In the genomic region with DNA sequence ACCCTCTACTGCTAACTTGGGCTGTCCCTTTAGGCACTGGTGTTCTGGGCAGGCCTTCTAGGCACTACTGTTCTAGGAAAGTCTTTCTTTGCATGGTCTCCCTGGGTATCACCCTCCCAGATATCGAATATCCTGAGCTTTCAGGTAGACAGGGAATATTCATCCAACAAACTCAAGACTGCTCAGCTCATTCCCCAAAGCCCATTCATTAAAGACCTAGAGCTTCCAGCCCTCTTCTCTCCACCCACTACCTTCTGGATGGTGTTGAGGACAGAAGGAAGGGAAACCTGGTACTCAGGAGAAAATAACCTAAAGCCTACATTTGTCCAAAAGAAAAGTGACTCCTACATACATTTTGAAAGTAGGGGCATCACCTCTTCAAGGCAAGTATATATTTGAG, we compare ENCODE assay signal across 32 mouse cellular contexts.
"Had no signal": no experiment of that assay in that cellular context is flagged by ENCODE, and none has a peak within 500 bp of the region (broad histone marks: within the 10 kb centered on the region; RNA-seq: fewer than 3 reads in every experiment).

No protein-coding gene starts in this region.

- ATAC-seq: liver, postnatal 0 days; lung, postnatal 0 days; midbrain, embryonic 13.5 days; midbrain, embryonic 15.5 days; midbrain, embryonic 16.5 days had no signal

- H3K4me3 ChIP-seq: limb, embryonic 10.5 days; limb, embryonic 12.5 days; limb, embryonic 13.5 days; limb, embryonic 15.5 days; liver, embryonic 12.5 days; liver, embryonic 13.5 days; liver, embryonic 15.5 days; lung, embryonic 15.5 days; megakaryocyte, embryonic 14.5 days; midbrain, embryonic 10.5 days; midbrain, embryonic 12.5 days; midbrain, embryonic 13.5 days; midbrain, embryonic 15.5 days; myocyte; neural tube, embryonic 12.5 days had no signal

- H3K9ac ChIP-seq: limb, embryonic 12.5 days; limb, embryonic 13.5 days; limb, embryonic 15.5 days; liver, embryonic 12.5 days; liver, embryonic 13.5 days; liver, embryonic 14.5 days; liver, embryonic 15.5 days; liver, postnatal 0 days; lung, embryonic 14.5 days; lung, embryonic 15.5 days; midbrain, embryonic 12.5 days; midbrain, embryonic 13.5 days; midbrain, embryonic 15.5 days; neural tube, embryonic 12.5 days had no signal

- H3K4me1 ChIP-seq: limb, embryonic 12.5 days; limb, embryonic 13.5 days; limb, embryonic 15.5 days; liver, embryonic 12.5 days; liver, embryonic 13.5 days; liver, embryonic 15.5 days; lung, embryonic 15.5 days; megakaryocyte, embryonic 14.5 days; midbrain, embryonic 10.5 days; midbrain, embryonic 12.5 days; midbrain, embryonic 13.5 days; midbrain, embryonic 15.5 days; neural tube, embryonic 12.5 days had no signal

- H3K4me2 ChIP-seq: limb, embryonic 12.5 days; limb, embryonic 13.5 days; limb, embryonic 15.5 days; liver, embryonic 11.5 days; liver, embryonic 12.5 days; liver, embryonic 13.5 days; liver, embryonic 15.5 days; lung, embryonic 14.5 days; lung, embryonic 15.5 days; midbrain, embryonic 11.5 days; midbrain, embryonic 12.5 days; midbrain, embryonic 13.5 days; midbrain, embryonic 15.5 days; neural tube, embryonic 12.5 days had no signal

- DNase-seq: left cerebral cortex, postnatal 4 days; liver; liver, embryonic 13.5 days; liver, postnatal 0 days; lung, adult 18-20 months; lung, adult 2 months; lung, embryonic 14.5 days; lung, postnatal 10 days; lung, postnatal 14 days; lung, postnatal 36 days; lung, postnatal 4 days; midbrain, embryonic 14.5 days had no signal

- H3K9me3 ChIP-seq: limb, embryonic 10.5 days; limb, embryonic 12.5 days; limb, embryonic 13.5 days; limb, embryonic 15.5 days; liver, embryonic 12.5 days; liver, embryonic 13.5 days; liver, embryonic 15.5 days; lung, embryonic 15.5 days; megakaryocyte, embryonic 14.5 days; midbrain, embryonic 10.5 days; midbrain, embryonic 12.5 days; midbrain, embryonic 13.5 days; midbrain, embryonic 15.5 days; neural tube, embryonic 12.5 days had no signal

- H3K27ac ChIP-seq: limb, embryonic 10.5 days; limb, embryonic 12.5 days; limb, embryonic 13.5 days; limb, embryonic 15.5 days; liver, embryonic 12.5 days; liver, embryonic 13.5 days; liver, embryonic 14.5 days; liver, embryonic 15.5 days; lung, embryonic 15.5 days; macrophage; midbrain, embryonic 10.5 days; midbrain, embryonic 12.5 days; midbrain, embryonic 13.5 days; midbrain, embryonic 15.5 days; neural tube, embryonic 12.5 days had no signal

- H3K27me3 ChIP-seq: limb, embryonic 12.5 days; limb, embryonic 13.5 days; limb, embryonic 15.5 days; liver, embryonic 12.5 days; liver, embryonic 13.5 days; liver, embryonic 15.5 days; lung, embryonic 15.5 days; megakaryocyte, embryonic 14.5 days; midbrain, embryonic 12.5 days; midbrain, embryonic 13.5 days; midbrain, embryonic 15.5 days; neural tube, embryonic 12.5 days had no signal

- H3K36me3 ChIP-seq: limb, embryonic 10.5 days; limb, embryonic 12.5 days; limb, embryonic 13.5 days; limb, embryonic 15.5 days; liver, embryonic 12.5 days; liver, embryonic 13.5 days; liver, embryonic 15.5 days; lung, embryonic 15.5 days; midbrain, embryonic 10.5 days; midbrain, embryonic 12.5 days; midbrain, embryonic 13.5 days; midbrain, embryonic 15.5 days; neural tube, embryonic 12.5 days had no signal
